Comparison of ENCODE assay signal across 9 mouse cellular contexts in genomic region chr15:84231721-84232561, GRCm38 (mm10). TPM values are rescaled to one million over a fixed set of nuclear protein-coding genes. Genes with fewer than 3 reads are reported as not detected.
DNase-seq lines count a peak whose midpoint lies in the region; ATAC-seq and TF ChIP-seq lines count a peak whose summit lies in the region.
"Had no signal": no experiment of that assay in that cellular context is flagged by ENCODE, and none has a peak within 500 bp of the region (broad histone marks: within the 10 kb centered on the region; RNA-seq: fewer than 3 reads in every experiment).

Gene Parvb, plus strand, starts transcription at chr15:84232043.

- no peaks in the 10 kb centered on the region for H3K9me3 ChIP-seq in heart, embryonic 10.5 days
- H3K9me3 ChIP-seq in kidney, embryonic 14.5 days (ENCODE audit: control insufficient read depth, low read length), result no peaks in the 10 kb centered on the region
- H3K9me3 ChIP-seq in midbrain, embryonic 15.5 days, result no peaks in the 10 kb centered on the region

- WGBS in heart, embryonic 10.5 days, result under 1% methylated on average over 53 of the region's 53 CpGs
- WGBS in kidney, embryonic 14.5 days, result under 1% methylated on average over 46 of the region's 53 CpGs
- under 1% methylated on average over 53 of the region's 53 CpGs for WGBS in midbrain, embryonic 15.5 days

- H3K27ac ChIP-seq in embryonic fibroblast, embryonic 13.5 days (ENCODE audit: insufficient read depth, low read length), result no peak within 1 kb of the TSS
- H3K27ac ChIP-seq in heart, embryonic 10.5 days, result peak within 1 kb of the TSS; percentile 95
- peak within 1 kb of the TSS; percentile 14; the same call in 1 of the 2 replicates for H3K27ac ChIP-seq in kidney, embryonic 14.5 days (ENCODE audit: low read depth, low read length)
- H3K27ac ChIP-seq in midbrain, embryonic 15.5 days, result peak within 1 kb of the TSS; percentile 74

- H3K9ac ChIP-seq in kidney, embryonic 14.5 days (ENCODE audit: low read depth, low read length), result peak within 1 kb of the TSS; percentile 61
- peak within 1 kb of the TSS; percentile 28 for H3K9ac ChIP-seq in midbrain, embryonic 15.5 days

- no peak for TF ChIP-seq POLR2A in embryonic fibroblast, embryonic 13.5 days (IDR thresholded peaks at IDR 0.05; ENCODE audit: low read depth, low read length)

- H3K36me3 ChIP-seq in C2C12 (ENCODE audit: control insufficient read depth, insufficient read depth), result peaks cover 19% of the 10 kb centered on the region
- H3K36me3 ChIP-seq in heart, embryonic 10.5 days, result peaks cover 17% of the 10 kb centered on the region
- no peaks in the 10 kb centered on the region for H3K36me3 ChIP-seq in kidney, embryonic 14.5 days (ENCODE audit: control insufficient read depth, insufficient read depth, low read length)
- H3K36me3 ChIP-seq in midbrain, embryonic 15.5 days (replicated peaks), result no peaks in the 10 kb centered on the region

- H3K4me3 ChIP-seq in C2C12 (ENCODE audit: insufficient read depth, poor library complexity, severe bottlenecking), result peak within 1 kb of the TSS; percentile 73
- H3K4me3 ChIP-seq in embryonic fibroblast, embryonic 13.5 days (ENCODE audit: insufficient read depth, low read length), result peak within 1 kb of the TSS; percentile 54
- peak within 1 kb of the TSS; percentile 82 for H3K4me3 ChIP-seq in heart, embryonic 10.5 days
- peak within 1 kb of the TSS; percentile 57 for H3K4me3 ChIP-seq in kidney, embryonic 14.5 days (ENCODE audit: low read length)
- H3K4me3 ChIP-seq in midbrain, embryonic 15.5 days, result peak within 1 kb of the TSS; percentile 37

- peak; percentile 2 for TF ChIP-seq CTCF in C2C12 (IDR thresholded peaks at IDR 0.05; ENCODE audit: control insufficient read depth, insufficient read depth, insufficient read length)
- TF ChIP-seq CTCF in embryonic fibroblast, embryonic 13.5 days (IDR thresholded peaks at IDR 0.05; ENCODE audit: borderline replicate concordance, insufficient read depth, low read length), result no peak

- H3K27me3 ChIP-seq in C2C12 (ENCODE audit: control insufficient read depth, insufficient read depth, insufficient read length), result no peaks in the 10 kb centered on the region
- H3K27me3 ChIP-seq in heart, embryonic 10.5 days (ENCODE audit: insufficient read depth, poor library complexity, severe bottlenecking), result no peaks in the 10 kb centered on the region
- H3K27me3 ChIP-seq in kidney, embryonic 14.5 days (ENCODE audit: control insufficient read depth, insufficient read depth, low read length), result peaks cover 12% of the 10 kb centered on the region
- H3K27me3 ChIP-seq in midbrain, embryonic 15.5 days (replicated peaks), result no peaks in the 10 kb centered on the region
- H3K27me3 ChIP-seq: Patski had no signal

- H3ac ChIP-seq in C2C12 (ENCODE audit: control insufficient read depth, insufficient read length, low read depth), result peak within 1 kb of the TSS; percentile 75

- H3K79me2 ChIP-seq in C2C12 (ENCODE audit: control insufficient read depth, insufficient read depth), result peaks cover 48% of the 10 kb centered on the region

- H3K79me3 ChIP-seq in C2C12 (ENCODE audit: low read depth), result peaks cover 36% of the 10 kb centered on the region

- peak; percentile 72 for ATAC-seq in kidney, embryonic 14.5 days (ENCODE audit: low FRiP score, low TSS enrichment)
- ATAC-seq in midbrain, embryonic 15.5 days (replicated peaks), result peak; percentile 54
- ATAC-seq: Patski had no signal

- peak within 1 kb of the TSS; percentile 90 for H3K4me2 ChIP-seq in kidney, embryonic 14.5 days (replicated peaks; ENCODE audit: low read depth, low read length)
- H3K4me2 ChIP-seq in midbrain, embryonic 15.5 days, result peak within 1 kb of the TSS; percentile 86

- no peak for DNase-seq in adrenal gland, postnatal 4 days (ENCODE audit: low spot score in 2 of 2)
- peak; percentile 88 for DNase-seq in heart, embryonic 10.5 days (ENCODE audit: low spot score)
- DNase-seq in liver, result peak; percentile 76
- peak; percentile 79 for DNase-seq in yolk sac, embryonic 10.5 days (ENCODE audit: low spot score)

- peaks cover 7% of the 10 kb centered on the region; the same call in 1 of the 2 replicates for H3K4me1 ChIP-seq in embryonic fibroblast, embryonic 13.5 days (ENCODE audit: control insufficient read depth, insufficient read depth, low read length)
- H3K4me1 ChIP-seq in heart, embryonic 10.5 days, result peaks cover 46% of the 10 kb centered on the region
- peaks cover 7% of the 10 kb centered on the region; the same call in 1 of the 2 replicates for H3K4me1 ChIP-seq in kidney, embryonic 14.5 days (ENCODE audit: control insufficient read depth, insufficient read depth, low read length)
- peaks cover 44% of the 10 kb centered on the region for H3K4me1 ChIP-seq in midbrain, embryonic 15.5 days

TF ChIP-seq in C2C12, 6 proteins besides CTCF, POLR2A, EP300 and RAD21:
- TF ChIP-seq USF1 (IDR thresholded peaks at IDR 0.05; ENCODE audit: low read depth), result no peak
- no peak for TF ChIP-seq MAX (IDR thresholded peaks at IDR 0.05)
- TF ChIP-seq CEBPB (IDR thresholded peaks at IDR 0.05; ENCODE audit: low read depth), result no peak
- TF ChIP-seq MYOG (IDR thresholded peaks at IDR 0.05; ENCODE audit: control insufficient read depth, extremely low read depth, insufficient read length), result no peak
- no peak for TF ChIP-seq FOSL1 (IDR thresholded peaks at IDR 0.05; ENCODE audit: insufficient read depth, low read length, poor library complexity, severe bottlenecking)
- no peak for TF ChIP-seq MYOD1 (IDR thresholded peaks at IDR 0.05; ENCODE audit: control insufficient read depth, insufficient read length, low read depth)

RNA-seq across cellular contexts. Expression of gene Parvb, which starts in this region (rescaled TPM):
- polyA plus RNA-seq in C2C12 (2012; fragmentation: generic; extraction: Trizol), result 103 TPM
- 10 to 100 TPM; 44.6 to 45.9 TPM for total RNA-seq in adrenal gland, postnatal 4 days (2021)
- 4.2 and 12.6 TPM in 2 replicates for polyA plus RNA-seq in embryonic fibroblast, embryonic 13.5 days (2011; ENCODE audit: insufficient read length, low read depth, missing spikeins)
- 12.8 and 17.6 TPM in 2 replicates for polyA plus RNA-seq in heart, embryonic 10.5 days (2016; fragmentation: Nextera tagmentation; extraction: Ambion mirVana)
- 3.9 TPM in 2 replicates for polyA plus RNA-seq in kidney, embryonic 14.5 days (2014; fragmentation: Nextera tagmentation; extraction: Ambion mirVana)
- polyA plus RNA-seq in midbrain, embryonic 15.5 days (2015; fragmentation: Nextera tagmentation; extraction: Ambion mirVana), result 4.2 and 5.4 TPM in 2 replicates

Comparison
In these comparisons a context has a peak if more than half of its experiments do, and no peak if none do; other contexts are left out.
1. DNase-seq: peak in heart, embryonic 10.5 days (single experiment), liver (single experiment) and yolk sac, embryonic 10.5 days (single experiment); none in adrenal gland, postnatal 4 days (0 of 2).
2. Peak in every context shown above with its lines, with median percentiles within 50 percentile points of each other: H3K4me3 ChIP-seq.